ENCODE assay signal across 7 mouse cellular contexts in genomic region chr7:16728596-16729348, GRCm38 (mm10). TPM values are rescaled to one million over a fixed set of nuclear protein-coding genes. Genes with fewer than 3 reads are reported as not detected.
DNase-seq lines count a peak whose midpoint lies in the region; ATAC-seq lines count a peak whose summit lies in the region.

No protein-coding gene starts in this region.

- H3K4me2 ChIP-seq in hindbrain, embryonic 12.5 days (replicated peaks) = peak overlapping the region; percentile 36

- intact Hi-C loops in left cerebral cortex, postnatal 14 days (cut with DNase I) = loop anchor here (1.0 to 2.0 kb wide), 2 partner anchors 32 to 99 kb away; no protein-coding TSS in a partner anchor

- H3K9me3 ChIP-seq in hindbrain, embryonic 12.5 days (replicated peaks) = no peaks in the 10 kb centered on the region

- WGBS in hindbrain, embryonic 12.5 days = 29% methylated on average over 14 of the region's 14 CpGs

- H3K4me3 ChIP-seq in hindbrain, embryonic 12.5 days = no peak overlapping the region

- ATAC-seq in hindbrain, embryonic 12.5 days (ENCODE audit: low FRiP score) = peak; percentile 39; the same call in 1 of the 2 replicates
- ATAC-seq in megakaryocyte-erythroid progenitor cell, adult 5-6 weeks (replicated peaks; ENCODE audit: low FRiP score, low TSS enrichment, poor library complexity, severe bottlenecking) = peak; percentile 81

- H3K27me3 ChIP-seq in hindbrain, embryonic 12.5 days = no peaks in the 10 kb centered on the region

- peaks cover 10% of the 10 kb centered on the region for H3K4me1 ChIP-seq in hindbrain, embryonic 12.5 days

- DNase-seq in NIH3T3 (ENCODE audit: low read depth) = peak; percentile 85
- peak; percentile 80 for DNase-seq in c-Kit-positive CD71-positive TER-119-negative erythroid progenitor cells, embryonic 14.5 days (ENCODE audit: low read depth)
- DNase-seq in frontal cortex, postnatal 14 days (ENCODE audit: low spot score in 2 of 2) = peak; percentile 26 to 64
- peak; percentile 75 to 76 for DNase-seq in left cerebral cortex, postnatal 14 days (ENCODE audit: low spot score in 2 of 2)
- DNase-seq in right cerebral cortex, postnatal 14 days = peak; percentile 84

- no peaks in the 10 kb centered on the region for H3K36me3 ChIP-seq in hindbrain, embryonic 12.5 days

- H3K9ac ChIP-seq in hindbrain, embryonic 12.5 days = no peak overlapping the region

- no peak overlapping the region for H3K27ac ChIP-seq in hindbrain, embryonic 12.5 days

RNA-seq across cellular contexts. Expression of gene Ceacam9, which starts 7.0 kb away (rescaled TPM):
- not detected in 2 replicates for polyA plus RNA-seq in hindbrain, embryonic 12.5 days (2016; fragmentation: Nextera tagmentation; extraction: Ambion mirVana)
- total RNA-seq in left cerebral cortex, postnatal 14 days (2021) = not detected
- not detected in 2 replicates for total RNA-seq in megakaryocyte-erythroid progenitor cell, adult 5-6 weeks (2014; fragmentation: Nextera tagmentation)
- total RNA-seq in megakaryocyte-erythroid progenitor cell, adult 5-6 weeks (2017) = not detected in 2 replicates

RNA-seq across cellular contexts. Expression of gene Ap2s1, which starts 9.4 kb away (rescaled TPM):
- 262 and 292 TPM in 2 replicates for polyA plus RNA-seq in hindbrain, embryonic 12.5 days (2016; fragmentation: Nextera tagmentation; extraction: Ambion mirVana)
- 100 to 1,000 TPM; 349 to 363 TPM for total RNA-seq in left cerebral cortex, postnatal 14 days (2021)
- total RNA-seq in megakaryocyte-erythroid progenitor cell, adult 5-6 weeks (2014; fragmentation: Nextera tagmentation) = 138 and 161 TPM in 2 replicates
- total RNA-seq in megakaryocyte-erythroid progenitor cell, adult 5-6 weeks (2017) = 55.7 and 62.9 TPM in 2 replicates

RNA-seq across cellular contexts. Expression of gene Slc1a5, which starts 52.4 kb away (rescaled TPM):
- polyA plus RNA-seq in hindbrain, embryonic 12.5 days (2016; fragmentation: Nextera tagmentation; extraction: Ambion mirVana) = 20.2 and 20.5 TPM in 2 replicates
- total RNA-seq in left cerebral cortex, postnatal 14 days (2021) = 1 to 10 TPM; 3.8 to 5.7 TPM
- 102 and 107 TPM in 2 replicates for total RNA-seq in megakaryocyte-erythroid progenitor cell, adult 5-6 weeks (2014; fragmentation: Nextera tagmentation)
- total RNA-seq in megakaryocyte-erythroid progenitor cell, adult 5-6 weeks (2017) = 31.8 and 36.1 TPM in 2 replicates

RNA-seq across cellular contexts. Expression of gene Ceacam15, which starts 53.3 kb away (rescaled TPM):
- polyA plus RNA-seq in hindbrain, embryonic 12.5 days (2016; fragmentation: Nextera tagmentation; extraction: Ambion mirVana) = not detected in 2 replicates
- total RNA-seq in left cerebral cortex, postnatal 14 days (2021) = not detected
- not detected in 2 replicates for total RNA-seq in megakaryocyte-erythroid progenitor cell, adult 5-6 weeks (2014; fragmentation: Nextera tagmentation)
- not detected in 2 replicates for total RNA-seq in megakaryocyte-erythroid progenitor cell, adult 5-6 weeks (2017)

Comparison
In these comparisons a context has a peak if more than half of its experiments do, and no peak if none do; other contexts are left out.
1. RNA of gene Slc1a5, which starts 52.4 kb away (total RNA-seq): 31.8 to 107 TPM in megakaryocyte-erythroid progenitor cell, adult 5-6 weeks; 3.8 to 5.7 TPM in left cerebral cortex, postnatal 14 days; every median in the first group is over 4 times any median in the second.
2. Peak in every context shown above with its lines, with median percentiles within 50 percentile points of each other: DNase-seq.